Mouse (Mus musculus) heart, embryonic 15.5 days (tissue): ENCODE measurements around the gene Ehmt2. TPM values are rescaled to one million over a fixed set of nuclear protein-coding genes. Genes with fewer than 3 reads are reported as not detected.
"Not testable (repeated sequence)": the region's sequence is repeated elsewhere in the genome, so short reads cannot be mapped to it uniquely, and the experiment has no call there.

ENCODE experiments used
- ATAC-seq: fragments of 200-750 bp; cut with Nextera tagmentation; replicated peaks from 2 replicates; pipeline ENCODE4 v1.8.0; 2017; ENCODE audit warnings: low read depth, moderate TSS enrichment; ENCODE audit not compliant: insufficient number of reproducible peaks, insufficient read depth, low FRiP score
- H3K27ac ChIP-seq: fragments of 300-500 bp; sonication (generic); 2 replicates; pipeline ENCODE4 v1.5.1; 2015; ENCODE audit warnings: mild to moderate bottlenecking, inconsistent platforms
- H3K27me3 ChIP-seq: fragments of 300-500 bp; sonication (generic); 2 replicates; pipeline ENCODE4 v1.6.1; 2015; ENCODE audit warnings: inconsistent platforms
- H3K36me3 ChIP-seq: fragments of 300-500 bp; sonication (generic); 2 replicates; pipeline ENCODE4 v1.6.1; 2015; ENCODE audit warnings: mild to moderate bottlenecking, inconsistent platforms
- H3K4me1 ChIP-seq: fragments of 300-500 bp; sonication (generic); replicated peaks from 2 replicates; pipeline ENCODE4 v1.6.1; 2015; ENCODE audit warnings: inconsistent platforms
- H3K4me2 ChIP-seq: fragments of 300-500 bp; sonication (generic); 2 replicates; pipeline ENCODE4 v1.6.1; 2015; ENCODE audit warnings: inconsistent platforms, mild to moderate bottlenecking, moderate library complexity
- H3K4me3 ChIP-seq: fragments of 300-500 bp; sonication (generic); 2 replicates; pipeline ENCODE4 v1.5.1; 2015; ENCODE audit warnings: mild to moderate bottlenecking, inconsistent platforms
- H3K9ac ChIP-seq: fragments of 300-500 bp; sonication (generic); 2 replicates; pipeline ENCODE4 v1.6.1; 2015; ENCODE audit warnings: mild to moderate bottlenecking, inconsistent platforms
- H3K9me3 ChIP-seq: fragments of 300-500 bp; sonication (generic); replicated peaks from 2 replicates; pipeline ENCODE4 v1.6.1; 2016; ENCODE audit warnings: inconsistent platforms
- WGBS: fragments of 180-500 bp; shearing (Covaris S2); methylation state at CpG from one replicate; pipeline ENCODE4 v1.1.7; 2015; ENCODE audit warnings: mixed read lengths; 5-methylcytosine and 5-hydroxymethylcytosine counted together
- polyA plus RNA-seq: library from polyadenylated mRNA; unstranded; fragments of >200 nt; fragmentation: Nextera tagmentation; extraction: Ambion mirVana; gene quantifications from 2 replicates; pipeline ENCODE4 v1.2.1, GENCODE M21; 2015

Gene Ehmt2
- polyA plus RNA-seq, 1 experiment from 2014 or later = 31.7 TPM

DNA sequence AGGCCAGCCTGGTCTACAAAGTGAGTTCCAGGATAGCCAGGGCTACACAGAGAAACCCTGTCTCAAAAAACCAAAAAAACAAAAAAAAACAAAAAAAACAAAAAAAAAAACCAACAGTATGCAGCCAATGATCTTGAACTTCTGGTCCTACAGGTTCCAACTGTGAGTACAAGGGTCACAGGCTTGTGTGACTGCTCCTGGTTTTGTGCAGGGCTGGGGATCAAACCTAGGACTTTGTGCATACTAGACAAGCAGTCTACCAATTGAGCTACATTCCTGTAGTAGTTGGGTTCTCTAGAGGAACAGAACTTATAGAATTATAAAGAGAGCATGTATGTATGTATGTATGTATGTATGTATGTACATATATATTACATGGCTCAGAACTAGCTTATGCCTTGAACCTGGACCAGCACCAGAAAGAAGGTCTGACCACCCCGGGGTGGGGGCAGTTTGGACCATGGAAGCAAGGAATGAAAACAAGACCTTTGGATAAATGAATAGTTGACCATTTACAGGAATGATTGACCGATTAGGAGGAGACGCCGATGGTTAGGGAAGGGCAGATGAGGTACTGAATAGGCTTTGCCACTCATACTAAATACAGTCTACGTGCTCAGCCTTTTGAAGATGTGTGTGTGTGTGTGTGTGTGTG lies 48.3 kb downstream of the Ehmt2 start:
- ATAC-seq = no peak
- H3K4me1 ChIP-seq = peaks cover 21% of the 10 kb centered on the region
- H3K9me3 ChIP-seq = no peaks in the 10 kb centered on the region
- peaks cover 16% of the 10 kb centered on the region for H3K36me3 ChIP-seq
- no peak overlapping the region for H3K4me2 ChIP-seq
- no peak overlapping the region for H3K27ac ChIP-seq
- no peaks in the 10 kb centered on the region for H3K27me3 ChIP-seq
- 89% methylated on average over 5 of the region's 5 CpGs for WGBS
- H3K4me3 ChIP-seq = no peak overlapping the region
- H3K9ac ChIP-seq = no peak overlapping the region

DNA sequence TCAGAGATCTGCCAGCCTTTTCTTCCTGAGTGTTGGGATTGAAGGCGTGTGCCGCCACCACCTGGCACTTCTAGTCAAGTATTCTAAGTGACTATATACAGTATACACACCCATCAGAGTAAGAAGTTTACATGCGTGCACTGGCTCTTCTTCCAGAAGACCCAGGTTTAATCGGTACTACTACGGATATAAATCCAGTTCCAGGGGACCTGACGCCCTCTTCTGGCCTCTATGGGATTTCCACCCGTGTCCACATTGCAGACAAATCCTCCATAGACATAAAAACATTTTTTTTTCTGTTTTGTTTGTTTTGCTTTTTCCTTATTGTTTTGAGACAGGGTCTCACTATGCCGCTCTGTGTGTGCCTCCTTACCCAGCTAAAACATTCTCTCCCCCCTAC lies 49.3 kb downstream of the Ehmt2 start:
- Histone ChIP-seq H3K9ac (no peak overlapping the region), H3K27me3 (no peaks in the 10 kb centered on the region), H3K4me1 (peaks cover 18% of the 10 kb centered on the region), H3K27ac (no peak overlapping the region), H3K4me3 (no peak overlapping the region), H3K9me3 (no peaks in the 10 kb centered on the region), H3K36me3 (peaks cover 16% of the 10 kb centered on the region), H3K4me2 (no peak overlapping the region)
- 25% methylated on average over 8 of the region's 8 CpGs for WGBS
- ATAC-seq = no peak

DNA sequence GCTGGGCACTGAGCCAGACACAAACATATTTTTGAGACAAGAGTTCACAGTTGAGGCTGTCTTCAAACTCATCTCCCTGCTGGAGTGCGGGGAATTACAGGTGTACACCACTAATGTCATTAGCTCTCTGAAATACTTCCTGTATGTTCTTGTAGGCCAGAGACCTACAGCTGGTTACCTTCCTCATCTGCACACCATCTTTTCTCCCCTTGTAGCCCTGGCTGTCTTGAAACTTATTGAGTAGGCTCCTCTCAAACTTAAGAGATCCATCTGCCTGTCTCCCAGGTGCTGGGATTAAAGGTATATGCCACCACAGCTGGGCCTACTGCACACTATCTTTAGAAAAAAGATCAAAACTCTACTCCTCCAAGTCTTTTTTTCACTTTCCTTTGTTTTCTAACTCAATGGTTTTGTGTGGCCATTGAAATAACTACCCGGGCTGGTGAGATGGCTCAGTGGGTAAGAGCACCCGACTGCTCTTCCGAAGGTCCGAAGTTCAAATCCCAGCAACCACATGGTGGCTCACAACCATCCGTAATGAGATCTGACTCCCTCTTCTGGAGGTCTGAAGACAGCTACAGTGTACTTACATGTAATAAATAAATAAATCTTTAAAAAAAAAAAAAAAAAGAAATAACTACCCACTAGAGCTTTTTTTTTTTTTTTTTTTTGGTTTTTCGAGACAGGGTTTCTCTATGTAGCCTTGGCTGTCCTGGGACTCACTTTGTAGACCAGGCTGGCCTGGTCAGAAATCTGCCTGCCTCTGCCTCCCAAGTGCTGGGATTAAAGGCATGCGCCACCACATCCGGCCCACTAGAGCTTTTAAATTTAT lies 50.7 kb downstream of the Ehmt2 start:
- not testable (repeated sequence) for ATAC-seq, H3K4me2 ChIP-seq, H3K27ac ChIP-seq, H3K9ac ChIP-seq, H3K4me3 ChIP-seq, H3K27me3 ChIP-seq, H3K9me3 ChIP-seq
- H3K36me3 ChIP-seq = peaks cover 16% of the 10 kb centered on the region
- WGBS = 59% methylated on average over 9 of the region's 9 CpGs
- peaks cover 18% of the 10 kb centered on the region for H3K4me1 ChIP-seq

DNA sequence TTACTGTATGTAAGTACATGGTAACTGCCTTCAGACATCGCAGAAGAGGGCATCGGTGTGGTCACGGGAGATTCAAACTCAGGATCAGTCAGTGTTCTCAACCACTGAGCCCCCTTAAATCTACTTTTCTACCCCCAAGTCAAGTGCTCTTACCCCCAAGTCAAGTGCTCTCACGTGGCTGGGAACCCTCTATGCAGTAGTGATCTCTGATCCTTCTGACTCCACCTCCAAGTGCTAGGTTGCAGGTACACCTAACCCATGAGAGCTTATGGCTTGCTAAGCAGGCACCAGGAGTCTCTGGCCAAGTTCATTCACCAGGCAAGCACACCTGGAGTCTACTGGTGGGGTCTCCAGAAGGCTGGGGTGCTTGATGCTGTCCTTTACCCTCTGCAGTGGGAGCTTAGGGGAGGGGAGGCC lies 51.3 kb downstream of the Ehmt2 start:
- peaks cover 14% of the 10 kb centered on the region for H3K4me1 ChIP-seq
- H3K36me3 ChIP-seq = peaks cover 16% of the 10 kb centered on the region
- no peak overlapping the region for H3K4me2 ChIP-seq
- H3K9ac ChIP-seq = no peak overlapping the region
- no peak for ATAC-seq
- H3K9me3 ChIP-seq = no peaks in the 10 kb centered on the region
- no peak overlapping the region for H3K4me3 ChIP-seq
- WGBS = 50% methylated on average over 4 of the region's 4 CpGs
- no peaks in the 10 kb centered on the region for H3K27me3 ChIP-seq
- H3K27ac ChIP-seq = no peak overlapping the region; the same call in 1 of the 2 replicates

DNA sequence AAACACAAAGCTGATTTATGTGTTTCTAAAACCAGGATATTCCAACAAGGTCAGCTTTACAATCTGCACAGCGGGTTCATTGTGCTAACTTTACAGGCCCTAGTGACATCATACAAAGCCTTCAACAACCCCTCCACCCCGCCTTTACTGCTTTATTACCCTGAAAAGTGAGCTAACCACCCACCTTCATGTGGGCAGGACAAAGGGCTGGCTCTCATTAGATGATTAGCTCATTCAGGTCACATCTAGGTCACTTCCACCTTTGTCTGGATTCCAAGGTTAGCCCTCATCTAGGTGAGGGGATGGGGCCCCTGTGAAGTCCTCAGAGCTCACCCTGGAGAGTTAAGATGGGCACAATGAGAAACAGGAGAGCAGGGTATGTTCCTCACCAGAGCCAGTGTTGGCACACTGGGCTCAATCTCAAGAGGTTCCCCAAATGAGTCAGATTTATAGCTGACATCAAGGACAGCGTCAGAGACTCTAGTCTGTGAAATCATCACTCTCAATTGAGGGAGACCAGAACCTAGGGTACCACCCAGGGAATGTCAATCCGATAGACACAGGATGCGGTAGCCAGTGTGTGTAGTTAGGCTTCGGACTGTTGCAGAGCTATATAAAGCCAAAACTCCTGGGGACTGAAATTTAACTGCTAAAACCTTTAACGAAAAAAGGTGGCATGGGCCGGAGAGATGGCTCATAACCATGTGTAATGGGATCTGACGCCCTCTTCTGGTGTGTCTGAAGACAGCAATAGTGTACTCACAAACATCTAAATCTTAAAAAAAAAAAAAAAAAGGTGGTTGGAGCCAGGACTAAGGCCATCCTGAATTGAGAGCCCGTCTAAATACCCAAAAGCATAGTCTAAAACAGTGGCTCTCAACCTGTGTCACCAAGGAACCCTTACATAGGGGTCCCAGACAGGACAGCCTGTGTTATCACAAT lies 52.5 kb downstream of the Ehmt2 start:
- H3K4me2 ChIP-seq = peak overlapping the region; percentile 79
- 32% methylated on average over 10 of the region's 10 CpGs for WGBS

DNA sequence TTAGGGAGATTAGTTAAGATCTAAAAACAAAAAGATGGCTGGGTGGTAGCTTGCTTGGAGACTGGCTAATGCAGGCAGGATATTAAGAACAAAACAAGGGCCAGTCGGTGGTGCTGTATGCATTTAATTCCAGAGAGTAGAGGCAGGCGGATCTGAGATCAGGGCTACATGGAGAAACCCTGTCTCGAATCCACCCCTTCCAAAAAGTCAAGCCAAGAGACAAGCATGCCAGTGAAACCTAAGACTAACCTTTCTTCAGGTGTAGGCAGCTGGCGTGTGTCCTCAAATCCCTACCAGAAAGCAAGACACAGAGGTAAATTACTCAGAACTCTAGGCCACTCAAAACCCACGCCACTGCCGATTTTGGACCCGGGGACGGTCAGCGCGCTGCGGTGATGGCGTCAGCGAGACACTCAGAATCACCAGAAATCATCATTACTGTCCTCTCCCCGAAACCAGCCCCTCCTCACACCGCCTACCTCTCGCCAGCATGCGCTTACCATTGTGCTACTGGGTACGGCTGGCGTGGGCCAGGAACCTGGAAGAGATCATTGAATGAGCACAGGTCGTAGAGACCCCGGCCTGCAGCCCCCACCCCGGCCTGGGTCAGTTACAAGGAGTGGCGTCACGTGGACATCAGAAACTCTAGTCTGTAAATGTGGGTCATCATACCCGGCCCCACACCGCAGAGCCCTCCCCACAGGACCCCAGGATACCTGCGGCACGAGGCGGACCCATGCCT lies 53.5 kb downstream of the Ehmt2 start:
- peaks cover 2% of the 10 kb centered on the region for H3K27me3 ChIP-seq
- H3K27ac ChIP-seq = peak overlapping the region; percentile 88
- no peaks in the 10 kb centered on the region for H3K9me3 ChIP-seq
- H3K36me3 ChIP-seq = peaks cover 16% of the 10 kb centered on the region
- peaks cover 14% of the 10 kb centered on the region for H3K4me1 ChIP-seq
- peak overlapping the region; percentile 79 for H3K4me2 ChIP-seq
- peak; percentile 40 for ATAC-seq
- peak overlapping the region; percentile 99 for H3K4me3 ChIP-seq
- under 1% methylated on average over 29 of the region's 29 CpGs for WGBS
- H3K9ac ChIP-seq = peak overlapping the region; percentile 98

More for the DNA sequence above, 52.5 kb downstream of the Ehmt2 start:
- no peaks in the 10 kb centered on the region for H3K27me3 ChIP-seq
- peak overlapping the region; percentile 98 for H3K9ac ChIP-seq
- peak overlapping the region; percentile 88 for H3K27ac ChIP-seq
- peaks cover 14% of the 10 kb centered on the region for H3K4me1 ChIP-seq
- H3K9me3 ChIP-seq = no peaks in the 10 kb centered on the region
- H3K4me3 ChIP-seq = peak overlapping the region; percentile 99
- H3K36me3 ChIP-seq = peaks cover 16% of the 10 kb centered on the region
- ATAC-seq = no peak

DNA sequence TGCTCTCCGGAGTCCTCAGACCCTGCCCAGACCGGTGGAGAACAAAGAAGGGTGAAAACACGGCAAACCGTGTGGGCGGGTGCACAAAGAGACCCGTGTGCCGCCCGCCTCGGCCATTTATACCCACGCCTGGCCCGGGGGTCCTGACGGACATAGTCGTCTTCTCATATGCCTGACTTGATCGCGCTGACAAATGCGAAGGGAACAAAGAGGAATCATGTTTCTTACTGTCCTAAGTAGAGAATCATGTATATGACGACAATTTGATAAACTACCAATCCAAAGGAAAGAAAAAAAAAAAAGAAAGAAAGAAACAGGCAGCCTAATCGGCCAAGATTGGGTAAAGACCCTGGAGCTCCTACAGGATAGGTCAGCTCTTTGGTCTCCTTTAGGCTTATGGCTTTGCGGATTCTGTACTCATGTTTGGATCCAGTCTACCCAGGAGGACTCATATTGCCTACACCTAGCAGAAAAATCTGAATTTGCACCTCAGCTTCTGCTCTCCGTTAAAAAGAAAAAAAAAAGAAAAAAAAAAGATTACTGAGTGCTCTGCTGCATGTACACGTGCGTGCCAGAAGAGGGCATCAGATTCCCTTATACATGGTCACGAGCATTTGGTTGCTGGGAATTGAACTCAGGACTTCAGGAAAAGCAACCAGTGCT lies 54.2 kb downstream of the Ehmt2 start:
- under 1% methylated on average over 23 of the region's 23 CpGs for WGBS
- Histone ChIP-seq H3K9ac (peak overlapping the region; percentile 98), H3K27me3 (peaks cover 5% of the 10 kb centered on the region)

DNA sequence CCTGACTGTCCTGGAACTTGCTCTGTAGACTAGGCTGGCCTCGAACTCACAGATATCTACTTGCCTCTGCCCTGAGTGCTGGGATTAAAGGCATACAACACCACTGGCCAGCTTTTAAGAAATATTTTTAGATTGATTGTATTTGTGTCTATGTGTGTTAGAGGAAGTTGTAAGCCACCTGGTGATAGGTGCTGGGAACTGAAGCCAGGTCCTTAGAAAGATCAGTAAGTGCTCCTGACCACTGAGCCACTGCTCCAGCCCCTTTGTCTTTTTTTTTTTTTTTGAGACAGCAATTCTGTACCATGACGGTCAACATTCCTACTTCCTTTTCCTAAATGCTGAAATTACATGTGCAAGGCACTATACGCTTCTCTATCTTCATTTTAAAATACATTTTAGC lies 55.0 kb downstream of the Ehmt2 start:
- Histone ChIP-seq H3K36me3 (peaks cover 16% of the 10 kb centered on the region), H3K4me2 (no peak overlapping the region), H3K9ac (no peak overlapping the region), H3K27ac (no peak overlapping the region; the same call in 1 of the 2 replicates), H3K27me3 (peaks cover 5% of the 10 kb centered on the region), H3K9me3 (no peaks in the 10 kb centered on the region), H3K4me3 (no peak overlapping the region), H3K4me1 (peaks cover 14% of the 10 kb centered on the region)
- ATAC-seq = no peak
- 90% methylated on average over 3 of the region's 3 CpGs for WGBS

More for the DNA sequence above, 54.2 kb downstream of the Ehmt2 start:
- no peaks in the 10 kb centered on the region for H3K9me3 ChIP-seq
- peaks cover 14% of the 10 kb centered on the region for H3K4me1 ChIP-seq
- H3K27ac ChIP-seq = peak overlapping the region; percentile 88
- peak overlapping the region; percentile 79 for H3K4me2 ChIP-seq
- H3K4me3 ChIP-seq = peak overlapping the region; percentile 99
- H3K36me3 ChIP-seq = peaks cover 16% of the 10 kb centered on the region
- ATAC-seq = peak; percentile 75

DNA sequence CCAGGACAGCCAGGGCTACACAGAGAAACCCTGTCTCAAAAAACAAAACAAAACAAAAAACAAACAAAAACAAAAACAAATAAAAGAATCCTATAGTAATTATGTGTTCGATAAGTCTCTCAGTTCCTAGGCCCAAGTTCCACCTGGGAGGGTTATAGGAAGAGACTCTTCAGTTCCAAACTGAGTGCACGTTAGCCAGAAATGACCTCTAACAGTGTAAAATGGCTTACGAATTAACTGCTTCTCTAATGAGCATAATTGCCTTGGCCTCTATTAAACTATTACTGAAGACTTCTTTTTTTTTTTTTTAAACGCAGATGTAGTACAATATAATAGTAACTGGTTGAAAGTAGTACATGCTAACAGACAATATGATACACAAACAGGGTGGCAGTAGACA lies 55.6 kb downstream of the Ehmt2 start:
- Histone ChIP-seq H3K27ac (no peak overlapping the region), H3K4me1 (peaks cover 14% of the 10 kb centered on the region), H3K9ac (no peak overlapping the region), H3K4me3 (no peak overlapping the region), H3K9me3 (no peaks in the 10 kb centered on the region), H3K36me3 (peaks cover 16% of the 10 kb centered on the region), H3K27me3 (peaks cover 5% of the 10 kb centered on the region), H3K4me2 (no peak overlapping the region)
- WGBS = 90% methylated on average over 4 of the region's 4 CpGs
- ATAC-seq = no peak

DNA sequence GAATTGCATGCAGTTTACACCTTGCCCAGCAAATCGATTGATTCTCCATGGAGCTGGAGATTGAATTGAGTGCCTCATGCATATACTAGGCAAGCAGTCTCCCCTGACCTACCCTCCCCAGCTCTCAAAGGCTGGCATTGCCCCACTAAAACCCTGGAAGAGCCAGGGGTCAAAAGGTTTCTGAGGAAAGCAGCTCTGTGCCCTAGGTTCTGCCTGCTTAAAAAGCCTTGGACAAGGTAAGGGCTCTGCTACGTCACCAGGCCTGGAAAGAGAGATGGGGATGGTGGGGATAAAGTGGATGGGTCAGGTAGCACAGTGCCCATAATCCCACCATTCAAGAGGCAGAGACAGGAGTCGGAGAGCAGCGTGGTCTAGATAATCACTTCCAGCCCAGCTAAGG lies 56.6 kb downstream of the Ehmt2 start:
- ATAC-seq = no peak

More for the DNA sequence above, 56.6 kb downstream of the Ehmt2 start:
- Histone ChIP-seq H3K9me3 (no peaks in the 10 kb centered on the region), H3K27me3 (peaks cover 5% of the 10 kb centered on the region), H3K4me2 (no peak overlapping the region), H3K36me3 (peaks cover 11% of the 10 kb centered on the region), H3K9ac (no peak overlapping the region), H3K4me3 (no peak overlapping the region), H3K4me1 (peaks cover 15% of the 10 kb centered on the region), H3K27ac (no peak overlapping the region)
- WGBS = 78% methylated on average over 4 of the region's 4 CpGs
